Mouse (Mus musculus) MEL (cell line): ENCODE measurements at regions not wholly inside any gene's neighbourhood (a gene's known extent, or its start where the extent isn't known, plus 50 kb on each side); places are given as distances from the start of the nearest gene placed in this dataset.
"Not testable (repeated sequence)": the region's sequence is repeated elsewhere in the genome, so short reads cannot be mapped to it uniquely, and the experiment has no call there.

Experiments
- DNase-seq: peaks from one replicate; pipeline ENCODE4 v3.0.0; 2011; ENCODE audit warnings: low read depth, low spot score
- H3K27ac ChIP-seq: 2 replicates; pipeline ENCODE4 v1.5.1; 2012; ENCODE audit warnings: low read depth, mild to moderate bottlenecking, control low read depth, low read length, moderate library complexity; ENCODE audit not compliant: control insufficient read depth
- H3K27me3 ChIP-seq, 2 experiments: fragments of 150-350 bp in 1 of 2; sonication (generic) in 1 of 2; 2 replicates each; pipeline ENCODE4 v1.6.1; 2012; ENCODE audit warnings: low read length in 2 of 2, mild to moderate bottlenecking in 2 of 2, improper control_type of control experiment in 1 of 2, moderate library complexity in 1 of 2; ENCODE audit not compliant: insufficient read depth in 2 of 2, control insufficient read depth in 1 of 2
- H3K36me3 ChIP-seq, 2 experiments: 2 replicates each; pipeline ENCODE4 v1.6.1; 2012 to 2014; ENCODE audit warnings: low read length in 2 of 2, improper control_type of control experiment in 1 of 2, inconsistent platforms in 1 of 2, mild to moderate bottlenecking in 1 of 2; ENCODE audit not compliant: insufficient read depth in 2 of 2, control insufficient read depth in 1 of 2
- H3K4me1 ChIP-seq, 2 experiments: fragments of 150-350 bp in 1 of 2; sonication (generic) in 1 of 2; 2 replicates each; pipeline ENCODE4 v1.6.1; 2012; ENCODE audit warnings: low read length in 2 of 2, improper control_type of control experiment in 1 of 2, mild to moderate bottlenecking in 1 of 2; ENCODE audit not compliant: insufficient read depth in 2 of 2, control insufficient read depth in 1 of 2
- H3K4me3 ChIP-seq, 2 experiments: fragments of 150-350 bp in 1 of 2; sonication (generic) in 1 of 2; 2 replicates each; pipeline ENCODE4 v1.5.1; 2012; ENCODE audit warnings: low read depth in 2 of 2, low read length in 2 of 2, mild to moderate bottlenecking in 2 of 2, moderate library complexity in 2 of 2, control low read depth in 1 of 2, improper control_type of control experiment in 1 of 2; ENCODE audit not compliant: control insufficient read depth in 1 of 2, insufficient read depth in 1 of 2
- H3K79me2 ChIP-seq: 2 replicates; pipeline ENCODE4 v1.6.1; 2012; ENCODE audit warnings: mild to moderate bottlenecking, low read length, moderate library complexity; ENCODE audit not compliant: control insufficient read depth, poor library complexity, insufficient read depth
- H3K9ac ChIP-seq: 2 replicates; pipeline ENCODE4 v1.6.1; 2012; ENCODE audit warnings: low read depth, mild to moderate bottlenecking, control low read depth, low read length, moderate library complexity; ENCODE audit not compliant: control insufficient read depth, poor library complexity, severe bottlenecking
- H3K9me3 ChIP-seq: fragments of 150-350 bp; sonication (generic); replicated peaks from 2 replicates; pipeline ENCODE4 v1.6.1; 2012; ENCODE audit warnings: mild to moderate bottlenecking, low read length, improper control_type of control experiment, moderate library complexity; ENCODE audit not compliant: insufficient read depth
- BHLHE40 ChIP-seq: IDR thresholded peaks from 2 replicates; pipeline ENCODE4 v1.6.1; 2012; ENCODE audit warnings: low read depth, mild to moderate bottlenecking, inconsistent platforms, low read length, improper control_type of control experiment, borderline replicate concordance
- E2F4 ChIP-seq: IDR thresholded peaks from 2 replicates; pipeline ENCODE4 v1.6.1; 2011; ENCODE audit warnings: low read depth, low read length, improper control_type of control experiment, borderline replicate concordance
- ELF1 ChIP-seq: IDR thresholded peaks from 2 replicates; pipeline ENCODE4 v1.6.1; 2014; ENCODE audit warnings: low read depth, mild to moderate bottlenecking, inconsistent platforms, low read length, improper control_type of control experiment, moderate library complexity
- EP300 ChIP-seq, 2 experiments: IDR thresholded peaks; 2 replicates each; pipeline ENCODE4 v1.6.1; 2011; ENCODE audit warnings: improper control_type of control experiment in 2 of 2, low read length in 2 of 2, low read depth in 1 of 2, mild to moderate bottlenecking in 1 of 2
- GATA1 ChIP-seq: IDR thresholded peaks from 2 replicates; pipeline ENCODE4 v1.6.1; 2011; ENCODE audit warnings: low read depth, low read length, improper control_type of control experiment
- HCFC1 ChIP-seq: IDR thresholded peaks from 2 replicates; pipeline ENCODE4 v1.6.1; 2012; ENCODE audit warnings: low read depth, mild to moderate bottlenecking, inconsistent platforms, low read length, improper control_type of control experiment, moderate library complexity
- JUND ChIP-seq: IDR thresholded peaks from 2 replicates; pipeline ENCODE4 v1.6.1; 2011; ENCODE audit warnings: low read depth, mild to moderate bottlenecking, improper control_type of control experiment, low read length
- MAFK ChIP-seq: IDR thresholded peaks from 2 replicates; pipeline ENCODE4 v1.6.1; 2011; ENCODE audit warnings: low read depth, mild to moderate bottlenecking, low read length, improper control_type of control experiment, borderline replicate concordance
- MAX ChIP-seq: IDR thresholded peaks from 2 replicates; pipeline ENCODE4 v1.6.1; 2011; ENCODE audit warnings: low read length, improper control_type of control experiment
- MAZ ChIP-seq: IDR thresholded peaks from 2 replicates; pipeline ENCODE4 v1.6.1; 2012; ENCODE audit warnings: low read depth, mild to moderate bottlenecking, inconsistent platforms, low read length, improper control_type of control experiment
- MEF2A ChIP-seq: IDR thresholded peaks from 2 replicates; pipeline ENCODE4 v1.6.1; 2014; ENCODE audit warnings: low read depth, mild to moderate bottlenecking, inconsistent platforms, low read length, improper control_type of control experiment; ENCODE audit not compliant: poor library complexity, insufficient replicate concordance, severe bottlenecking; ENCODE audit errors: extremely low read depth
- MYB ChIP-seq: IDR thresholded peaks from 2 replicates; pipeline ENCODE4 v1.6.1; 2011; ENCODE audit warnings: mild to moderate bottlenecking, low read depth, low read length, improper control_type of control experiment
- POLR2AphosphoS5 ChIP-seq: IDR thresholded peaks from 2 replicates; pipeline ENCODE4 v1.6.1; 2012; ENCODE audit warnings: low read depth, borderline replicate concordance, mild to moderate bottlenecking, inconsistent platforms, low read length, moderate library complexity, mixed read lengths
- RCOR1 ChIP-seq: IDR thresholded peaks from 2 replicates; pipeline ENCODE4 v1.6.1; 2012; ENCODE audit warnings: low read depth, mild to moderate bottlenecking, inconsistent platforms, low read length, improper control_type of control experiment
- SIN3A ChIP-seq: IDR thresholded peaks from 2 replicates; pipeline ENCODE4 v1.6.1; 2012; ENCODE audit warnings: low read length, improper control_type of control experiment, inconsistent platforms
- TAL1 ChIP-seq: IDR thresholded peaks from 2 replicates; pipeline ENCODE4 v1.6.1; 2012; ENCODE audit warnings: mild to moderate bottlenecking, inconsistent platforms, low read length, moderate library complexity, mixed read lengths
- TBP ChIP-seq: IDR thresholded peaks from 2 replicates; pipeline ENCODE4 v1.8.0; 2011; ENCODE audit warnings: low read depth, low read length, improper control_type of control experiment
- TCF12 ChIP-seq: IDR thresholded peaks from 2 replicates; pipeline ENCODE4 v1.6.1; 2014; ENCODE audit warnings: low read depth, mild to moderate bottlenecking, inconsistent platforms, low read length, improper control_type of control experiment, moderate library complexity
- USF1 ChIP-seq: IDR thresholded peaks from 2 replicates; pipeline ENCODE4 v1.6.1; 2014; ENCODE audit warnings: low read depth, mild to moderate bottlenecking, inconsistent platforms, low read length, improper control_type of control experiment, moderate library complexity
- USF2 ChIP-seq, 2 experiments: IDR thresholded peaks; 2 replicates each; pipeline ENCODE4 v1.6.1; 2011 to 2012; ENCODE audit warnings: improper control_type of control experiment in 2 of 2, low read length in 2 of 2, borderline replicate concordance in 1 of 2, inconsistent platforms in 1 of 2, low read depth in 1 of 2, mild to moderate bottlenecking in 1 of 2; ENCODE audit not compliant: insufficient read depth in 1 of 2
- ZC3H11A ChIP-seq: IDR thresholded peaks from 2 replicates; pipeline ENCODE4 v1.6.1; 2012; ENCODE audit warnings: low read depth, mild to moderate bottlenecking, inconsistent platforms, low read length, improper control_type of control experiment
- ZNF384 ChIP-seq: IDR thresholded peaks from 2 replicates; pipeline ENCODE4 v1.6.1; 2012; ENCODE audit warnings: low read depth, mild to moderate bottlenecking, inconsistent platforms, low read length, improper control_type of control experiment

GRCm38 (mm10) chr3:20734302-20734701, 367.3 kb upstream of the Agtr1b start (continued):
- no peak for TF ChIP-seq ELF1
- TF ChIP-seq POLR2AphosphoS5, result no peak
- TF ChIP-seq MEF2A, result no peak
- TF ChIP-seq RCOR1, result peak; percentile 50; the same call in 1 of the 2 replicates
- no peak for TF ChIP-seq JUND
- no peak for TF ChIP-seq E2F4
- TF ChIP-seq TBP, result no peak
- no peak for TF ChIP-seq BHLHE40

GRCm38 (mm10) chr3:20732005-20732404, 365.0 kb upstream of the Agtr1b start:
- Histone ChIP-seq H3K4me3 (no peak overlapping the region), H3K4me1 (peaks cover 0 to 3% of the 10 kb centered on the region in 2 experiments; a peak in 1 of 4 replicates), H3K27ac (no peak overlapping the region), H3K79me2 (no peaks in the 10 kb centered on the region), H3K27me3 (no peaks in the 10 kb centered on the region), H3K36me3 (peaks cover 0 to 6% of the 10 kb centered on the region in 2 experiments; a peak in 1 of 4 replicates), H3K9ac (no peak overlapping the region), H3K9me3 (no peaks in the 10 kb centered on the region)
- DNase-seq, result no peak
- TF ChIP-seq ELF1, result no peak
- no peak for TF ChIP-seq MAZ
- no peak for TF ChIP-seq TCF12

- Histone ChIP-seq H3K9ac (no peak overlapping the region), H3K4me1 (peaks cover 0 to 3% of the 10 kb centered on the region in 2 experiments; a peak in 1 of 4 replicates), H3K79me2 (no peaks in the 10 kb centered on the region), H3K27ac (no peak overlapping the region), H3K9me3 (no peaks in the 10 kb centered on the region), H3K27me3 (no peaks in the 10 kb centered on the region), H3K36me3 (peaks cover 0 to 6% of the 10 kb centered on the region in 2 experiments; a peak in 1 of 4 replicates), H3K4me3 (no peak overlapping the region)
- no peak for TF ChIP-seq TCF12
- no peak for TF ChIP-seq ELF1
- no peak for TF ChIP-seq MAZ
- TF ChIP-seq HCFC1, result no peak
- TF ChIP-seq ZNF384, result no peak
- TF ChIP-seq ZC3H11A, result no peak
- no peak for TF ChIP-seq BHLHE40
- no peak for TF ChIP-seq USF2 (IDR thresholded peaks at IDR 0.05; ENCODE audit: borderline replicate concordance in 1 of 2, insufficient read depth in 1 of 2, low read depth in 1 of 2, low read length in 2 of 2)
- TF ChIP-seq MAFK, result no peak
- TF ChIP-seq EP300 (IDR thresholded peaks at IDR 0.05; ENCODE audit: low read depth in 1 of 2, low read length in 2 of 2), result no peak
- TF ChIP-seq USF1, result no peak
- no peak for TF ChIP-seq TBP
- no peak for TF ChIP-seq MAX
- TF ChIP-seq SIN3A, result no peak
- TF ChIP-seq E2F4, result no peak
- TF ChIP-seq TAL1, result no peak
- TF ChIP-seq GATA1, result no peak
- TF ChIP-seq MYB, result no peak
- DNase-seq, result no peak
These were observed 363.5 kb upstream of the Agtr1b start for GRCm38 (mm10) chr3:20730481-20730880.

GRCm38 (mm10) chr3:20729776-20730175, 362.8 kb upstream of the Agtr1b start:
- H3K79me2 ChIP-seq, DNase-seq, H3K4me3 ChIP-seq, H3K27ac ChIP-seq, H3K36me3 ChIP-seq, H3K9me3 ChIP-seq, H3K9ac ChIP-seq, H3K27me3 ChIP-seq, H3K4me1 ChIP-seq: not testable (repeated sequence)
